Mouse (Mus musculus) brown adipose tissue, adult 24 weeks (tissue): ENCODE data around the gene Cd5. TPM values are rescaled to one million over a fixed set of nuclear protein-coding genes. Genes with fewer than 3 reads are reported as not detected.

Source experiments
- H3K27ac ChIP-seq: fragments of 200-500 bp; replicated peaks from 2 replicates; pipeline ENCODE4 v1.5.1; 2012; ENCODE audit warnings: low read depth, mild to moderate bottlenecking, low read length
- H3K4me1 ChIP-seq: fragments of 200-500 bp; 2 replicates; pipeline ENCODE4 v1.6.1; 2012; ENCODE audit warnings: low read length, mixed read lengths; ENCODE audit not compliant: control insufficient read depth, insufficient read depth, insufficient read length
- H3K4me3 ChIP-seq: fragments of 200-500 bp; 2 replicates; pipeline ENCODE4 v1.5.1; 2012; ENCODE audit warnings: low read depth, mild to moderate bottlenecking, low read length, moderate library complexity; ENCODE audit not compliant: insufficient read depth
- polyA plus RNA-seq: library from polyadenylated mRNA; stranded (reverse); fragments of >200 nt; gene quantifications from 2 replicates; pipeline ENCODE4 v1.2.4, GENCODE M21; 2012; ENCODE audit not compliant: missing spikeins, insufficient read depth, insufficient read length

Cd5 gene
- polyA plus RNA-seq, 1 experiment = not detected

DNA sequence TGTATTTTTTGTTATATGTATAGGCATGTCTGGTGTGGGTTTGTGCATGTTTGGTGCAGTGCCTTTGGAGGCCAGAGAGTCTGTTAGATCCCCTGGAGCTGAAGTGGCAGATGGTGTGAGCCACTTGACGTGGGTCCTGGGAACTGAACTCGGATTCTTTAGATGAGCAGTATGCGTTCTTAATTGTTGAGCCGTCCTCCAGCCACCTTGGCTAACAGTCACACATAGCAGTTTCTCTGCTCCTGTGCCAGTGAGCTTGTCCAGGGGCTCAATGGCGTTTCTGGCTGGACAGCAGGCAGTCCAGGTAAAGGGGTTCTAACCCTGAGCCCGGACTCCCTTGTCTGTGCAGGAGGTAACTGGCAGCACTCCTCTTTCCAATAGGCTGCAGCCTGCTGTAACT is 29.9 kb downstream of the Cd5 start:
- Histone ChIP-seq H3K4me1 (no peaks in the 10 kb centered on the region), H3K27ac (no peak overlapping the region), H3K4me3 (no peak overlapping the region)

GRCm38 (mm10) chr19:10707881-10708280 is 30.9 kb downstream of the Cd5 start:
- no peak overlapping the region for H3K27ac ChIP-seq
- no peak overlapping the region for H3K4me3 ChIP-seq
- H3K4me1 ChIP-seq = peaks cover 8% of the 10 kb centered on the region; the same call in 1 of the 2 replicates

DNA sequence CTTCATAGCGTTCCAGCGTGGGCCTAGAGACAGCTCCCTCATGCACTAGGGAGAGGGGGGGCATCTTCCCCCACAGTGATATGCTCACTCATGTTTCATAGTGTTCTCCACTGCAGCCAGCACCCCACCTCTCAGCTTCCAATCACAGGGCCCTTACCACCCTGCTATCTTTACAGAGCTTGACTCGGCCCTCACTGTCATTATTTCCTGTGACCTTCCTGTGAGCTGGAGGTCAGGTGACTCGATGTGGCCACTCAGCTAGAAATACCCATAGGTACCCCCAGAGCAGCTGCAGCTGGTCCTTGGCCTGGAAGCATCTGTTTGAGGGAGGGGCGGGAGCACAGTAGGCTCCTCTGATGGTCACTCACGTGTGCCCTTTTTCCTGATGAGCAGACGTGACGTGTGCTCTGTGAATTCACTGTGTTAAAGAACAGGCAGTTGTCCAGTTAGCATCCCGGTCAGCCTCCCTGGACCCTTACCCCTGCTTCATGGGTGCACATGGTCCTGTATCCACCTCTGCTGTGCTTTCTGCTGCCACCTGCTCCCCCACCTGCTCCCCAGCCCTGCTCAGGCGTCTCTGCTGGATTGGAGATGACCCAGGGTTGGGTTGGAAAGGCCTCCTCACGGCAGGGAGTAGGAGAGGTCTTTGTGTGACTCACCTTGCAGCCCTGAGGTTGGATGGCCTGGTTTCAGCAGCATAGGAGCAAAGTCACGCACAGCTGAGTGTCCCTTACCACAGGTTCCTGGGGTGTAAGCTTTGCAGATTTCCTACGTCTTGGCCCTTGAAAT is 31.5 kb downstream of the Cd5 start:
- H3K27ac ChIP-seq = no peak overlapping the region
- peaks cover 11% of the 10 kb centered on the region; the same call in 1 of the 2 replicates for H3K4me1 ChIP-seq
- H3K4me3 ChIP-seq = no peak overlapping the region

GRCm38 (mm10) chr19:10703470-10703869 is 35.3 kb downstream of the Cd5 start:
- H3K4me3 ChIP-seq = no peak overlapping the region
- peaks cover 41% of the 10 kb centered on the region for H3K4me1 ChIP-seq
- H3K27ac ChIP-seq = no peak overlapping the region

DNA sequence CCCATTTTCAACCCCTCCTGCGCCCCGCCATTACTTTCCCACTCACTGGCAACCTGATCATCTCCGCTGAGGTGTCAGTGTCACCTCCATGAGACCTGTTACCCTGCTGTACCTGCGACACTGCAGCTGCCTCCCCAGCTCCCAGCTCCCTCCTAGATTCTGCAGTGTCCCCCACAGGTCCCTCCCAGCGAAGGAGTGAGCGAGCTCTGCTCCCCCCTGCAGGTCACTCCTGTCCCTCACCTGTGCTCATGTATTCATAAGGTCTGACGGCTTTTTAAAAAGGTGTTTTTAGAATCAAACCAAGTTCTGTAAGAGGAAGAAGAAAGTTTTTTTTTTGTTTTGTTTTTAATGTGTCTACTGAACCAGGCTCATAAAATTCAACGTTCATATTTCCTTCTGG is 36.7 kb downstream of the Cd5 start:
- no peak overlapping the region for H3K4me3 ChIP-seq
- no peak overlapping the region for H3K27ac ChIP-seq
- H3K4me1 ChIP-seq = peaks cover 49% of the 10 kb centered on the region

- Histone ChIP-seq H3K4me1 (peaks cover 51% of the 10 kb centered on the region), H3K27ac (no peak overlapping the region), H3K4me3 (no peak overlapping the region)
Measured at GRCm38 (mm10) chr19:10701013-10701726, 37.6 kb downstream of the Cd5 start.

DNA sequence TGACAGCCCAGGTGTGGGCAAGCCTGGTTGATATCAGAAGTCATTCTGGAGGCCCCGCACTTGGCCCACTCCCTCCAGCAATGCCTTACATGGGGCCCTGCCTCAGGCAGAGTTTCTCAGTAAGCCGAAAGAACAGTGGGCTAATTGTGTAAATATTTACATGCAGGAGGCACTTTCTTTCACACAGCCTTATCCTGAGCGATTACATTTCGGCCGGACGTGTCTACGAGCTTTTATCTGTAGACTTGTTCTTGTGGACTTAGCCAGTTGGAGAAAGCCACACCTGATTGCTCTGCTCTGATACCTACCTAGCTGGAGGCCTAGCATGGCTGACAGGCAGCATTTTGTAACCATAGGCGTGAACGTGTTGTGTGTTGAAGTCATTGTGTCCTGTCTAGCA is 39.0 kb downstream of the Cd5 start:
- Histone ChIP-seq H3K27ac (no peak overlapping the region), H3K4me3 (no peak overlapping the region), H3K4me1 (peaks cover 51% of the 10 kb centered on the region)

- peaks cover 48% of the 10 kb centered on the region for H3K4me1 ChIP-seq
- 0 out of 2 replicates have a peak overlapping the region, but pooled peaks have one; percentile 19 for H3K27ac ChIP-seq
- no peak overlapping the region for H3K4me3 ChIP-seq
Measured at GRCm38 (mm10) chr19:10698131-10698991, 40.4 kb downstream of the Cd5 start.

DNA sequence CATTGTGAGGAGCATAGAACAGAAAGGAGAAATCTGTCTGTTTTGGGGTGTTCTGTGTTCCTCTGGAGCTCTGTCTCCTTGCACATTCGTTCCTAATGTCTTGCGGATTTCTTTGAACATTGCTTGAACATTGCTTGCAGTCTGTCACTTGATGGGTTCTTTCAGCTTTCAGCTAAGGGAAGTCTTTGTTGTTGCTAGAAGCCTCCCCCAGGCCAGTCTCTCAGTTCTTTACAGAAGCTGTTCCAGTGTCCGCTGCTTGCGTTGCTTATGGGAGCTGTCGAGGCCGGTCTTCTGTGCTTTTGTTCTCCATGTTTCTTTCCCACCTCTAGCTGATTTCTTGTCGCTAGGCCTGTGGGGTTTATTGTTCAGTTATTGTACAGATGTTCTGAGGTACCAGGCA is 43.0 kb downstream of the Cd5 start:
- Histone ChIP-seq H3K4me3 (no peak overlapping the region), H3K27ac (no peak overlapping the region), H3K4me1 (peaks cover 35% of the 10 kb centered on the region)

DNA sequence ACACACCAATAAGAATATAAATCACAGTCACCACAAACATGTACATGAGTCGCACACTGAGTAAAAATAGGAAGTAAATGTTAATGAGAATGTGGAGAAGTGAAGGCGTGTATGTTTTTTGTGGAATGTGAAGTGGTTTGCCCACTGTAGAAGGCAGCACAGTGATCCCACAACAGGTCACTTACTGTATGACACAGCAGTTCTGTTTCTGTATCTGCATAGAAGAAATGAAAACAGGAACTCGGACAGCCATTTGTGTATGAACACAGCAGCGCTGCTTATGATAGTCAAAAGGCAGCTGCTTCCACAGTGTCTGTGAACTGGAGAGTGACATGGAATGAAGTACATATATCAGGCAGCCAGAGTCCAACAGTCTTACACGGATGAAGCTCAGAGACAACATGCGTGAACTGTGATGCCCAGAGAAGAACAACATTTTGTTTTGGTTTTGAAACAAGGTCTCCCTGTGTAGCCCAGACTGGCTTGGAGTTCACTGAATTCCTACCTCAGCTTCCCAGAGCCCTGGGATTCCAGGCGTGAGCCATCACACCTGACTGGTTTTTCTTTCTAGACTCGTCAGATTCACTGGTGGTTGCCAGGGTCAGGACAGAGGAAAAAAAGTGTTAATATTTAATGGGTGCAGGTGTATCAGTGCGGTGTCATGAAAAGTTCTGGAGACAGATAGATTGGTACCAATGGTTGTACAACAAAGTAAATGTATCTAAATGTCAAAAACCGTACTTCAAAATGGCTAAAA is 44.7 kb downstream of the Cd5 start:
- Histone ChIP-seq H3K4me3 (no peak overlapping the region), H3K27ac (peak overlapping the region; percentile 55), H3K4me1 (peaks cover 34% of the 10 kb centered on the region)

DNA sequence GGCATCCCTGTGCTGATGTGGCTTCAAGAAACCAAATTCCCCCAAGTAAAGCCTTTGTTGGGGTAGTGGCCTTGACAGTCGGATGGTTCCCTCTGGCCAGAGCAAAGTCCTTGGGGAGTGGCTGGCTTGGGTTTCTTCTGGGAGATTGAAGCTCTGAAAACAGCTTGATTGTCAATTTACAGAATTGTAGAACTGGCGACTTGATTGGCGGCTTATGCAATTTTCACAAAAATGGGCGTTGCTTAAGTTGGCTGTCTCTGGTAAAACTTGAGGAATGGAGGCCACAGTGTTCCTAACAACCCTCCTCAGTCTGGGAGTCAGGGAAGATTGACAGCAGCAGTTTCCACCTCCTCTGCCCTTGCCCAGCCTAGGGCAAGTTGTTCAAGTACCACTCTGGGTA is 46.4 kb downstream of the Cd5 start:
- peaks cover 19% of the 10 kb centered on the region for H3K4me1 ChIP-seq
- H3K27ac ChIP-seq = no peak overlapping the region

GRCm38 (mm10) chr19:10691660-10692059 is 47.1 kb downstream of the Cd5 start:
- Histone ChIP-seq H3K27ac (0 out of 2 replicates have a peak overlapping the region, but pooled peaks have one; percentile 8), H3K4me3 (no peak overlapping the region)

More for the DNA sequence above, 46.4 kb downstream of the Cd5 start:
- no peak overlapping the region for H3K4me3 ChIP-seq

GRCm38 (mm10) chr19:10691121-10691520 is 47.7 kb downstream of the Cd5 start:
- H3K27ac ChIP-seq = no peak overlapping the region

More at GRCm38 (mm10) chr19:10691660-10692059, 47.1 kb downstream of the Cd5 start:
- H3K4me1 ChIP-seq = peaks cover 17% of the 10 kb centered on the region

GRCm38 (mm10) chr19:10690336-10690735 is 48.5 kb downstream of the Cd5 start:
- peaks cover 17% of the 10 kb centered on the region for H3K4me1 ChIP-seq
- H3K4me3 ChIP-seq = no peak overlapping the region
- H3K27ac ChIP-seq = peak overlapping the region; percentile 86

More at GRCm38 (mm10) chr19:10691121-10691520, 47.7 kb downstream of the Cd5 start:
- no peak overlapping the region for H3K4me3 ChIP-seq
- peaks cover 17% of the 10 kb centered on the region for H3K4me1 ChIP-seq
